22 mouse cellular contexts compared by ENCODE assay signal in the genomic region with DNA sequence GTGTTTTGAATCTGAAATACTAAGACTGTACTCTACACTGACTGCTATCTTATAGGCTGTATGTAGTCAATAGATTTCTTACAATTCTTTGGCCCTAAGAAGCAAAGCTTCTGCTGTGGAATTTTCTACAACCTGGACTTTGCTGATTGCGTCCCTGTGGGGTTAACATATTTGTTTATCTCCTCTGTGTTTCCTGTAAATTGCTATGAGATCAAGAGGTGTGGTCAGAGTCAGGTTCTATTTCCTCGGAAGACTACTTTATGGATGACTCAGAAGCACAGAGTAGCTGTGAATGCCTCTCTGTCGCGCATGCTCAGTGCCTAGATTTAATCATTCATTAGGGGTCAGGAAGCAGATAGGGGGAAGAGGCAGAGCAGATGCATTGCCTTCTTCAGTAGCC. TPM values are rescaled to one million over a fixed set of nuclear protein-coding genes. Genes with fewer than 3 reads are reported as not detected.
DNase-seq lines count a peak whose midpoint lies in the region; ATAC-seq and TF ChIP-seq lines count a peak whose summit lies in the region.
"Had no signal": no experiment of that assay in that cellular context is flagged by ENCODE, and none has a peak within 500 bp of the region (broad histone marks: within the 10 kb centered on the region; RNA-seq: fewer than 3 reads in every experiment).

No protein-coding gene starts in this region.

- H3K4me3 ChIP-seq in liver, postnatal 0 days (ENCODE audit: low read depth, low read length), result no peak overlapping the region
- H3K4me3 ChIP-seq in thymus, adult 2 months (ENCODE audit: control insufficient read depth, insufficient read depth, low read length), result no peak overlapping the region
- H3K4me3 ChIP-seq: embryonic facial prominence, embryonic 15.5 days; heart, embryonic 15.5 days; limb, embryonic 13.5 days; lung, embryonic 15.5 days; midbrain, embryonic 13.5 days; neural tube, embryonic 13.5 days had no signal

- TF ChIP-seq CTCF in liver, postnatal 0 days (IDR thresholded peaks at IDR 0.05; ENCODE audit: low read depth), result no peak
- TF ChIP-seq CTCF in thymus, adult 2 months (IDR thresholded peaks at IDR 0.05; ENCODE audit: borderline replicate concordance, control insufficient read depth, extremely low read depth, insufficient read depth, low read length, poor library complexity), result no peak

- WGBS in liver, postnatal 0 days (ENCODE audit: insufficient replicate concordance), result 46% methylated on average over 4 of the region's 4 CpGs
- WGBS in thymus, adult 2 months, result 91% methylated on average over 4 of the region's 4 CpGs

- H3K4me2 ChIP-seq in liver, postnatal 0 days (ENCODE audit: low read depth, low read length), result no peak overlapping the region
- H3K4me2 ChIP-seq: embryonic facial prominence, embryonic 15.5 days; heart, embryonic 15.5 days; limb, embryonic 13.5 days; lung, embryonic 15.5 days; midbrain, embryonic 13.5 days; neural tube, embryonic 13.5 days had no signal

- DNase-seq in ES-CJ7 (ENCODE audit: low read depth, low spot score) (peak; percentile 71), R1 (ENCODE audit: low read depth, low spot score) (peak; percentile 77)
- DNase-seq in liver, postnatal 0 days, result no peak
- no peak for DNase-seq in testis, postnatal 14 days (ENCODE audit: low spot score)
- DNase-seq in ovary, postnatal 14 days (ENCODE audit: low spot score), result no peak
- no peak for DNase-seq in adrenal gland, postnatal 25 days
- DNase-seq in thymus, adult 2 months, result no peak
- DNase-seq: cerebellum, postnatal 14 days; gastrocnemius, postnatal 10 days; kidney, adult 18-20 months; thymus, adult 18-20 months had no signal

- H3K27me3 ChIP-seq in liver, postnatal 0 days (ENCODE audit: insufficient read depth, low read length), result no peaks in the 10 kb centered on the region
- no peaks in the 10 kb centered on the region for H3K27me3 ChIP-seq in thymus, adult 2 months (ENCODE audit: control insufficient read depth, insufficient read depth, low read length)
- H3K27me3 ChIP-seq: embryonic facial prominence, embryonic 15.5 days; heart, embryonic 15.5 days; limb, embryonic 13.5 days; lung, embryonic 15.5 days; midbrain, embryonic 13.5 days; neural tube, embryonic 13.5 days had no signal

- H3K36me3 ChIP-seq in liver, postnatal 0 days (replicated peaks; ENCODE audit: insufficient read depth, low read length), result no peaks in the 10 kb centered on the region
- H3K36me3 ChIP-seq in thymus, adult 2 months (ENCODE audit: control insufficient read depth, insufficient read depth, low read length), result no peaks in the 10 kb centered on the region
- H3K36me3 ChIP-seq: embryonic facial prominence, embryonic 15.5 days; heart, embryonic 15.5 days; limb, embryonic 13.5 days; lung, embryonic 15.5 days; midbrain, embryonic 13.5 days; neural tube, embryonic 13.5 days had no signal

- H3K9ac ChIP-seq in liver, postnatal 0 days (replicated peaks), result no peak overlapping the region
- H3K9ac ChIP-seq: embryonic facial prominence, embryonic 15.5 days; heart, embryonic 15.5 days; limb, embryonic 13.5 days; lung, embryonic 15.5 days; midbrain, embryonic 13.5 days; neural tube, embryonic 13.5 days had no signal

- H3K27ac ChIP-seq in liver, postnatal 0 days (ENCODE audit: low read depth), result no peak overlapping the region
- no peak overlapping the region for H3K27ac ChIP-seq in thymus, adult 2 months (ENCODE audit: control insufficient read depth, insufficient read depth, low read length)
- H3K27ac ChIP-seq: embryonic facial prominence, embryonic 15.5 days; heart, embryonic 15.5 days; hindbrain, postnatal 0 days; kidney, postnatal 0 days; limb, embryonic 13.5 days; lung, embryonic 15.5 days; midbrain, embryonic 13.5 days; neural tube, embryonic 13.5 days had no signal

- peak; percentile 21; the same call in 1 of the 2 replicates for TF ChIP-seq EP300 in liver, postnatal 0 days (IDR thresholded peaks at IDR 0.05; ENCODE audit: low read depth)

- ATAC-seq in erythroid progenitor cell, adult 5-6 weeks (replicated peaks; ENCODE audit: low FRiP score, poor library complexity, severe bottlenecking), result peak; percentile 65; the same call in 1 of the 2 replicates
- peak; percentile 35; the same call in 1 of the 2 replicates for ATAC-seq in liver, postnatal 0 days
- ATAC-seq: CD4-positive, CD25-positive, alpha-beta regulatory T cell, adult 4 months; hindbrain, postnatal 0 days; midbrain, embryonic 13.5 days; Patski had no signal

- H3K9me3 ChIP-seq in liver, postnatal 0 days (ENCODE audit: low read length), result no peaks in the 10 kb centered on the region
- H3K9me3 ChIP-seq: embryonic facial prominence, embryonic 15.5 days; heart, embryonic 15.5 days; limb, embryonic 13.5 days; lung, embryonic 15.5 days; midbrain, embryonic 13.5 days; neural tube, embryonic 13.5 days had no signal

- TF ChIP-seq POLR2A in thymus, adult 2 months (IDR thresholded peaks at IDR 0.05; ENCODE audit: control insufficient read depth, extremely low read depth, insufficient read depth, low read length, poor library complexity), result no peak

- no peaks in the 10 kb centered on the region for H3K4me1 ChIP-seq in liver, postnatal 0 days (ENCODE audit: insufficient read depth)
- H3K4me1 ChIP-seq in thymus, adult 2 months (replicated peaks; ENCODE audit: control insufficient read depth, insufficient read depth, low read length), result no peaks in the 10 kb centered on the region
- H3K4me1 ChIP-seq: embryonic facial prominence, embryonic 15.5 days; heart, embryonic 15.5 days; limb, embryonic 13.5 days; lung, embryonic 15.5 days; midbrain, embryonic 13.5 days; neural tube, embryonic 13.5 days had no signal

RNA-seq across cellular contexts. Expression of a gene that starts 10.1 kb away (rescaled TPM):
- 37.3 and 42.2 TPM in 2 replicates for total RNA-seq in erythroid progenitor cell, adult 5-6 weeks (2015; ENCODE audit: low replicate concordance)
- total RNA-seq in erythroid progenitor cell, adult 5-6 weeks (2017; ENCODE audit: low replicate concordance), result 128 and 157 TPM in 2 replicates
- 2.0 and 2.1 TPM in 2 replicates for polyA plus RNA-seq in liver, postnatal 0 days (2015; fragmentation: Nextera tagmentation; extraction: Ambion mirVana)
- 0.67 and 1.3 TPM in 2 replicates for total RNA-seq in adrenal gland, postnatal 25 days (2021)
- 0.40 TPM in 2 replicates for polyA plus RNA-seq in thymus, adult 2 months (2012; rRNA removed)

RNA-seq across cellular contexts. Expression of a gene that starts 32.8 kb away (rescaled TPM):
- total RNA-seq in erythroid progenitor cell, adult 5-6 weeks (2015; ENCODE audit: low replicate concordance), result 69.9 and 78.4 TPM in 2 replicates
- 152 and 170 TPM in 2 replicates for total RNA-seq in erythroid progenitor cell, adult 5-6 weeks (2017; ENCODE audit: low replicate concordance)
- polyA plus RNA-seq in liver, postnatal 0 days (2015; fragmentation: Nextera tagmentation; extraction: Ambion mirVana), result 4.6 and 5.3 TPM in 2 replicates
- total RNA-seq in adrenal gland, postnatal 25 days (2021), result 13.1 and 14.3 TPM in 2 replicates
- polyA plus RNA-seq in thymus, adult 2 months (2012; rRNA removed), result 2.2 and 3.0 TPM in 2 replicates

Comparison
In these comparisons a context has a peak if more than half of its experiments do, and no peak if none do; other contexts are left out.
1. DNase-seq: peak in ES-CJ7 (single experiment) and R1 (single experiment); none in liver, postnatal 0 days (single experiment), testis, postnatal 14 days (single experiment), ovary, postnatal 14 days (single experiment), adrenal gland, postnatal 25 days (single experiment) and thymus, adult 2 months (single experiment).
2. RNA of a gene that starts 10.1 kb away (total RNA-seq): 37.3 to 157 TPM in erythroid progenitor cell, adult 5-6 weeks; 0.67 to 1.3 TPM in adrenal gland, postnatal 25 days; every median in the first group is over 10 times any median in the second.